ENCODE assay signal across 9 mouse cellular contexts in genomic region chr14:31397791-31398595, GRCm38 (mm10). TPM values are rescaled to one million over a fixed set of nuclear protein-coding genes. Genes with fewer than 3 reads are reported as not detected.
A peak's percentile ranks its signal among the peaks of the same experiment; 100 is the strongest.
DNase-seq lines count a peak whose midpoint lies in the region; ATAC-seq and TF ChIP-seq lines count a peak whose summit lies in the region.
"Had no signal": no experiment of that assay in that cellular context is flagged by ENCODE, and none has a peak within 500 bp of the region (broad histone marks: within the 10 kb centered on the region; RNA-seq: fewer than 3 reads in every experiment).

No protein-coding gene starts in this region.

- 80% methylated on average over 9 of the region's 9 CpGs for WGBS in spleen, adult 2 months
- 75% methylated on average over 9 of the region's 9 CpGs for WGBS in neural tube, embryonic 15.5 days

- DNase-seq in gastrocnemius, postnatal 10 days: peak; percentile 38
- no peak for DNase-seq in gastrocnemius, adult 8-10 months (ENCODE audit: low spot score in 2 of 2)
- no peak for DNase-seq in spleen, adult 2 months (ENCODE audit: low read depth in 1 of 2, low spot score in 2 of 2)
- no peak for DNase-seq in spleen, postnatal 14 days (ENCODE audit: low spot score in 2 of 2)
- DNase-seq in induced T-regulatory cell, adult 2 months (ENCODE audit: low read depth): peak; percentile 73
- no peak for DNase-seq in embryo, embryonic 11 days

- no peak overlapping the region for H3K9ac ChIP-seq in neural tube, embryonic 15.5 days (replicated peaks)
- H3K9ac ChIP-seq: stomach, embryonic 15.5 days had no signal

- peak; percentile 58; the same call in 1 of the 2 replicates for ATAC-seq in neural tube, embryonic 15.5 days (ENCODE audit: low FRiP score)
- no peak for ATAC-seq in inflammation-experienced regulatory T-cells, adult 6 months

- H3K36me3 ChIP-seq in spleen, adult 2 months (ENCODE audit: control insufficient read depth, insufficient read depth, low read length): peaks cover 18% of the 10 kb centered on the region
- no peaks in the 10 kb centered on the region; the same call in none of the 2 replicates for H3K36me3 ChIP-seq in neural tube, embryonic 15.5 days
- H3K36me3 ChIP-seq: stomach, embryonic 15.5 days had no signal

- TF ChIP-seq CTCF in spleen, adult 2 months (IDR thresholded peaks at IDR 0.05; ENCODE audit: extremely low read depth, insufficient read depth, insufficient read length, insufficient replicate concordance): no peak

- no peak overlapping the region for H3K4me2 ChIP-seq in neural tube, embryonic 15.5 days
- H3K4me2 ChIP-seq: stomach, embryonic 15.5 days had no signal

- no peaks in the 10 kb centered on the region for H3K27me3 ChIP-seq in spleen, adult 2 months (ENCODE audit: control insufficient read depth, insufficient read depth, low read length)
- no peaks in the 10 kb centered on the region for H3K27me3 ChIP-seq in neural tube, embryonic 15.5 days (replicated peaks)
- H3K27me3 ChIP-seq: stomach, embryonic 15.5 days had no signal

- peaks cover 31% of the 10 kb centered on the region; the same call in 1 of the 2 replicates for H3K4me1 ChIP-seq in spleen, adult 2 months (ENCODE audit: control insufficient read depth, insufficient read depth, insufficient read length)
- H3K4me1 ChIP-seq in neural tube, embryonic 15.5 days: peaks cover 25% of the 10 kb centered on the region

- H3K27ac ChIP-seq in spleen, adult 2 months (ENCODE audit: insufficient read depth, low read length): peak overlapping the region; percentile 32
- H3K27ac ChIP-seq in neural tube, embryonic 15.5 days (replicated peaks): no peak overlapping the region
- H3K27ac ChIP-seq: stomach, embryonic 15.5 days had no signal

- TF ChIP-seq POLR2A in spleen, adult 2 months (IDR thresholded peaks at IDR 0.05; ENCODE audit: low read depth, low read length): no peak

- H3K4me3 ChIP-seq in spleen, adult 2 months (ENCODE audit: extremely low read depth, insufficient read depth, insufficient read length): no peak overlapping the region
- H3K4me3 ChIP-seq in neural tube, embryonic 15.5 days (replicated peaks): no peak overlapping the region
- H3K4me3 ChIP-seq: stomach, embryonic 15.5 days had no signal

- no peaks in the 10 kb centered on the region for H3K9me3 ChIP-seq in neural tube, embryonic 15.5 days (replicated peaks)
- H3K9me3 ChIP-seq: stomach, embryonic 15.5 days had no signal

RNA-seq across cellular contexts. Expression of gene Sh3bp5, which starts 37.9 kb away (rescaled TPM):
- total RNA-seq in gastrocnemius, postnatal 10 days (2021): 10 to 100 TPM; 76.2 to 81.0 TPM
- total RNA-seq in gastrocnemius, adult 8-10 months (2022): 10 to 100 TPM; 38.1 to 56.9 (median 50.0) TPM
- 36.0 and 43.0 TPM in 2 replicates for polyA plus RNA-seq in spleen, adult 2 months (2012; rRNA removed)
- 131 and 150 TPM in 2 replicates for polyA plus RNA-seq in neural tube, embryonic 15.5 days (2015; fragmentation: Nextera tagmentation; extraction: Ambion mirVana)
- 10 to 100 TPM in 1 of 3 experiments, 1 to 10 TPM in 2; 5.4 to 11.5 (median 7.1) TPM for polyA plus RNA-seq in inflammation-experienced regulatory T-cells, adult 6 months (2017; shearing (Covaris generic))

Comparison
In these comparisons a context has a peak if more than half of its experiments do, and no peak if none do; other contexts are left out.
1. DNase-seq: peak in gastrocnemius, postnatal 10 days (single experiment) and induced T-regulatory cell, adult 2 months (single experiment); none in gastrocnemius, adult 8-10 months (0 of 2), spleen, adult 2 months (0 of 2), spleen, postnatal 14 days (0 of 2) and embryo, embryonic 11 days (single experiment).